Mouse (Mus musculus): ENCODE results near the gene Pkig.

Pkig gene

GRCm38 (mm10) chr2:163710606-163711159 lies 52.5 kb downstream of the Pkig start:
- no peak for DNase-seq (ENCODE audit: low read depth, low spot score)

- no peak for DNase-seq (ENCODE audit: low read depth, low spot score)
Observed at GRCm38 (mm10) chr2:163711368-163711868, 53.2 kb downstream of the Pkig start.

GRCm38 (mm10) chr2:163712473-163712872 lies 54.3 kb downstream of the Pkig start:
- DNase-seq (ENCODE audit: low read depth, low spot score) = no peak

- DNase-seq (ENCODE audit: low read depth, low spot score) = no peak
Observed at GRCm38 (mm10) chr2:163712874-163713273, 54.7 kb downstream of the Pkig start.

GRCm38 (mm10) chr2:163713340-163713739 lies 55.2 kb downstream of the Pkig start:
- DNase-seq (ENCODE audit: low read depth, low spot score) = no peak

- no peak for DNase-seq (ENCODE audit: low read depth, low spot score)
Observed at GRCm38 (mm10) chr2:163716448-163716847, 58.3 kb downstream of the Pkig start.

GRCm38 (mm10) chr2:163716853-163717252 lies 58.7 kb downstream of the Pkig start:
- DNase-seq (ENCODE audit: low read depth, low spot score) = peak; percentile 30

- no peak for DNase-seq (ENCODE audit: low read depth, low spot score)
Observed at GRCm38 (mm10) chr2:163718526-163718925, 60.3 kb downstream of the Pkig start.

- DNase-seq (ENCODE audit: low read depth, low spot score) = peak; percentile 78
Observed at GRCm38 (mm10) chr2:163718951-163719603, 60.9 kb downstream of the Pkig start.

- DNase-seq (ENCODE audit: low read depth, low spot score) = no peak
Observed at GRCm38 (mm10) chr2:163719616-163720015, 61.4 kb downstream of the Pkig start.

GRCm38 (mm10) chr2:163722550-163722949 lies 64.4 kb downstream of the Pkig start:
- no peak for DNase-seq (ENCODE audit: low read depth, low spot score)

GRCm38 (mm10) chr2:163726766-163727393 lies 68.7 kb downstream of the Pkig start:
- no peak for DNase-seq (ENCODE audit: low read depth, low spot score)

GRCm38 (mm10) chr2:163728300-163728699 lies 70.1 kb downstream of the Pkig start:
- DNase-seq (ENCODE audit: low read depth, low spot score) = no peak

GRCm38 (mm10) chr2:163732021-163732420 lies 73.8 kb downstream of the Pkig start:
- no peak for DNase-seq (ENCODE audit: low read depth, low spot score)

GRCm38 (mm10) chr2:163735163-163735562 lies 77.0 kb downstream of the Pkig start:
- no peak for DNase-seq (ENCODE audit: low read depth, low spot score)

- DNase-seq (ENCODE audit: low read depth, low spot score) = peak; percentile 34
Observed at GRCm38 (mm10) chr2:163735980-163736379, 77.8 kb downstream of the Pkig start.

- DNase-seq (ENCODE audit: low read depth, low spot score) = peak; percentile 59
Observed at GRCm38 (mm10) chr2:163742656-163743055, 84.5 kb downstream of the Pkig start.

GRCm38 (mm10) chr2:163743357-163743756 lies 85.2 kb downstream of the Pkig start:
- no peak for DNase-seq (ENCODE audit: low read depth, low spot score)

GRCm38 (mm10) chr2:163744801-163745570 lies 86.8 kb downstream of the Pkig start:
- no peak for DNase-seq (ENCODE audit: low read depth, low spot score)

GRCm38 (mm10) chr2:163749647-163750611 lies 91.7 kb downstream of the Pkig start, which contains the start of gene Ada:
Ada (minus strand) TSS chr2:163750239.
- DNase-seq (ENCODE audit: low read depth, low spot score) = peak; percentile 77

- DNase-seq (ENCODE audit: low read depth, low spot score) = no peak
Observed at GRCm38 (mm10) chr2:163754228-163754627, 96.0 kb downstream of the Pkig start.
